Mouse (Mus musculus): ENCODE measurements around the gene Lrrc42.

Lrrc42 gene

GRCm38 (mm10) chr4:107243365-107244333 lies 9.7 kb downstream of the Lrrc42 start:
- no peaks in the 10 kb centered on the region for H3K9me3 ChIP-seq (ENCODE audit: low read length)
- H3K4me1 ChIP-seq (replicated peaks; ENCODE audit: low read depth, low read length): 0 out of 2 replicates have a peak, but pooled peaks cover 2% of the 10 kb centered on the region
- H3K27me3 ChIP-seq (ENCODE audit: insufficient read depth, low read length): no peaks in the 10 kb centered on the region
- TF ChIP-seq CTCF (conservative IDR thresholded peaks at IDR 0.05; ENCODE audit: low read length) (no peak), NANOG (IDR thresholded peaks at IDR 0.05; ENCODE audit: borderline replicate concordance, low read length) (no peak), POU5F1 (IDR thresholded peaks at IDR 0.05; ENCODE audit: borderline replicate concordance, low read length) (no peak)
- peaks cover 55% of the 10 kb centered on the region for H3K36me3 ChIP-seq (ENCODE audit: insufficient read depth, low read length)
- no peak overlapping the region for H3K4me3 ChIP-seq (replicated peaks; ENCODE audit: low read length)

GRCm38 (mm10) chr4:107240196-107240595 lies 13.1 kb downstream of the Lrrc42 start:
- TF ChIP-seq CTCF (conservative IDR thresholded peaks at IDR 0.05; ENCODE audit: low read length) (no peak), NANOG (IDR thresholded peaks at IDR 0.05; ENCODE audit: borderline replicate concordance, low read length) (no peak), POU5F1 (IDR thresholded peaks at IDR 0.05; ENCODE audit: borderline replicate concordance, low read length) (no peak)
- H3K36me3 ChIP-seq (ENCODE audit: insufficient read depth, low read length): peaks cover 64% of the 10 kb centered on the region

GRCm38 (mm10) chr4:107238253-107238652 lies 15.1 kb downstream of the Lrrc42 start:
- Histone ChIP-seq H3K36me3 (ENCODE audit: insufficient read depth, low read length) (peaks cover 69% of the 10 kb centered on the region), H3K27me3 (ENCODE audit: insufficient read depth, low read length) (no peaks in the 10 kb centered on the region), H3K4me3 (replicated peaks; ENCODE audit: low read length) (no peak overlapping the region), H3K4me1 (replicated peaks; ENCODE audit: low read depth, low read length) (no peaks in the 10 kb centered on the region), H3K9me3 (ENCODE audit: low read length) (no peaks in the 10 kb centered on the region)
- TF ChIP-seq CTCF (conservative IDR thresholded peaks at IDR 0.05; ENCODE audit: low read length) (no peak), NANOG (IDR thresholded peaks at IDR 0.05; ENCODE audit: borderline replicate concordance, low read length) (no peak), POU5F1 (IDR thresholded peaks at IDR 0.05; ENCODE audit: borderline replicate concordance, low read length) (no peak)

More at GRCm38 (mm10) chr4:107240196-107240595, 13.1 kb downstream of the Lrrc42 start:
- no peaks in the 10 kb centered on the region for H3K4me1 ChIP-seq (replicated peaks; ENCODE audit: low read depth, low read length)
- H3K27me3 ChIP-seq (ENCODE audit: insufficient read depth, low read length): no peaks in the 10 kb centered on the region
- H3K9me3 ChIP-seq (ENCODE audit: low read length): no peaks in the 10 kb centered on the region
- no peak overlapping the region for H3K4me3 ChIP-seq (replicated peaks; ENCODE audit: low read length)

GRCm38 (mm10) chr4:107232219-107232618 lies 21.1 kb downstream of the Lrrc42 start:
- H3K4me3 ChIP-seq (replicated peaks; ENCODE audit: low read length): no peak overlapping the region
- no peaks in the 10 kb centered on the region for H3K4me1 ChIP-seq (replicated peaks; ENCODE audit: low read depth, low read length)
- H3K9me3 ChIP-seq (ENCODE audit: low read length): no peaks in the 10 kb centered on the region
- no peaks in the 10 kb centered on the region for H3K27me3 ChIP-seq (ENCODE audit: insufficient read depth, low read length)
- peaks cover 41% of the 10 kb centered on the region for H3K36me3 ChIP-seq (ENCODE audit: insufficient read depth, low read length)
- no peak for TF ChIP-seq POU5F1 (IDR thresholded peaks at IDR 0.05; ENCODE audit: borderline replicate concordance, low read length)
- no peak for TF ChIP-seq CTCF (conservative IDR thresholded peaks at IDR 0.05; ENCODE audit: low read length)
- TF ChIP-seq NANOG (IDR thresholded peaks at IDR 0.05; ENCODE audit: borderline replicate concordance, low read length): no peak

- H3K27me3 ChIP-seq (ENCODE audit: insufficient read depth, low read length): no peaks in the 10 kb centered on the region
- no peak for TF ChIP-seq CTCF (conservative IDR thresholded peaks at IDR 0.05; ENCODE audit: low read length)
- no peak for TF ChIP-seq POU5F1 (IDR thresholded peaks at IDR 0.05; ENCODE audit: borderline replicate concordance, low read length)
- TF ChIP-seq NANOG (IDR thresholded peaks at IDR 0.05; ENCODE audit: borderline replicate concordance, low read length): no peak
- H3K4me1 ChIP-seq (replicated peaks; ENCODE audit: low read depth, low read length): no peaks in the 10 kb centered on the region
- H3K9me3 ChIP-seq (ENCODE audit: low read length): no peaks in the 10 kb centered on the region
- no peak overlapping the region for H3K4me3 ChIP-seq (replicated peaks; ENCODE audit: low read length)
- no peaks in the 10 kb centered on the region for H3K36me3 ChIP-seq (ENCODE audit: insufficient read depth, low read length)
Measured at GRCm38 (mm10) chr4:107226313-107226712, 27.0 kb downstream of the Lrrc42 start.

- Histone ChIP-seq H3K27me3 (ENCODE audit: insufficient read depth, low read length) (no peaks in the 10 kb centered on the region), H3K4me1 (replicated peaks; ENCODE audit: low read depth, low read length) (no peaks in the 10 kb centered on the region), H3K9me3 (ENCODE audit: low read length) (no peaks in the 10 kb centered on the region), H3K36me3 (ENCODE audit: insufficient read depth, low read length) (no peaks in the 10 kb centered on the region), H3K4me3 (replicated peaks; ENCODE audit: low read length) (no peak overlapping the region)
- TF ChIP-seq NANOG (IDR thresholded peaks at IDR 0.05; ENCODE audit: borderline replicate concordance, low read length) (no peak), POU5F1 (IDR thresholded peaks at IDR 0.05; ENCODE audit: borderline replicate concordance, low read length) (no peak), CTCF (conservative IDR thresholded peaks at IDR 0.05; ENCODE audit: low read length) (no peak)
Measured at GRCm38 (mm10) chr4:107223225-107224204, 29.8 kb downstream of the Lrrc42 start.

GRCm38 (mm10) chr4:107221524-107221923 lies 31.8 kb downstream of the Lrrc42 start:
- peaks cover 7% of the 10 kb centered on the region; the same call in 1 of the 2 replicates for H3K4me1 ChIP-seq (replicated peaks; ENCODE audit: low read depth, low read length)
- H3K9me3 ChIP-seq (ENCODE audit: low read length): no peaks in the 10 kb centered on the region
- TF ChIP-seq NANOG (IDR thresholded peaks at IDR 0.05; ENCODE audit: borderline replicate concordance, low read length): no peak
- TF ChIP-seq CTCF (conservative IDR thresholded peaks at IDR 0.05; ENCODE audit: low read length): no peak
- no peak for TF ChIP-seq POU5F1 (IDR thresholded peaks at IDR 0.05; ENCODE audit: borderline replicate concordance, low read length)
- H3K36me3 ChIP-seq (ENCODE audit: insufficient read depth, low read length): no peaks in the 10 kb centered on the region
- H3K27me3 ChIP-seq (ENCODE audit: insufficient read depth, low read length): no peaks in the 10 kb centered on the region
- H3K4me3 ChIP-seq (replicated peaks; ENCODE audit: low read length): no peak overlapping the region

GRCm38 (mm10) chr4:107217574-107217973 lies 35.8 kb downstream of the Lrrc42 start:
- H3K27me3 ChIP-seq (ENCODE audit: insufficient read depth, low read length): no peaks in the 10 kb centered on the region
- H3K36me3 ChIP-seq (ENCODE audit: insufficient read depth, low read length): no peaks in the 10 kb centered on the region
- H3K4me1 ChIP-seq (replicated peaks; ENCODE audit: low read depth, low read length): peaks cover 7% of the 10 kb centered on the region; the same call in 1 of the 2 replicates
- no peak overlapping the region for H3K4me3 ChIP-seq (replicated peaks; ENCODE audit: low read length)
- H3K9me3 ChIP-seq (ENCODE audit: low read length): no peaks in the 10 kb centered on the region
- no peak for TF ChIP-seq CTCF (conservative IDR thresholded peaks at IDR 0.05; ENCODE audit: low read length)
- no peak for TF ChIP-seq POU5F1 (IDR thresholded peaks at IDR 0.05; ENCODE audit: borderline replicate concordance, low read length)
- TF ChIP-seq NANOG (IDR thresholded peaks at IDR 0.05; ENCODE audit: borderline replicate concordance, low read length): no peak
